Mouse (Mus musculus) splenic B cell, adult 2 months (primary cell): ENCODE measurements around the gene A030003K21Rik.
"Not testable (repeated sequence)": the region's sequence is repeated elsewhere in the genome, so short reads cannot be mapped to it uniquely, and the experiment has no call there.

ENCODE experiments used
- DNase-seq: peaks from one replicate; pipeline ENCODE4 v3.0.0-alpha.2; 2011; ENCODE audit warnings: low read depth, low spot score
- H3K27me3 ChIP-seq: 2 replicates; pipeline ENCODE4 v1.6.1; 2012; ENCODE audit warnings: mild to moderate bottlenecking, low read length, moderate library complexity, mixed read lengths; ENCODE audit not compliant: control insufficient read depth, poor library complexity, insufficient read depth, severe bottlenecking
- H3K36me3 ChIP-seq: 2 replicates; pipeline ENCODE4 v1.6.1; 2012; ENCODE audit warnings: mild to moderate bottlenecking, low read length, moderate library complexity, mixed read lengths; ENCODE audit not compliant: control insufficient read depth, poor library complexity, insufficient read depth, severe bottlenecking

The A030003K21Rik gene

DNA sequence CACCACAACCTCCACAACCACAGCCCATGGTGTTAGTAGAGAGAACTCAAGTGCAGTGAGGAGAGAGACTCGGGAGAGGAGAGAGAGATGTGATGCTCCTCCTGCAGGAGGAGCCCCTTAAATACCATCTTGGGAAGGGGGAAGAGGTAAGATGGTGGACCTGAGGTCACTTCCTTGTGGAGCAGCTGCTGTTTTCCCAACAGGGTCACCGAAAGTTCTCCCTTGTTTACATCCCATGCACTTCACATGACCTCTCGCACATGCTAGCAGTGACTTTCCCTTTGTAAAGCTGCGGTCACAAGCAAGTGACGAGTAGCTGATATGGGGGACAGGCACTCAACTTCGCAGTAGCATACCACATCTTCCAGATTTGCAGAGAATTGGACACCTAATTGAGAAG, at the start of gene A030003K21Rik:
Gene A030003K21Rik, minus strand, starts transcription at position 94 of the 400 bp plus-strand sequence.
- H3K36me3 ChIP-seq, DNase-seq, H3K27me3 ChIP-seq: not testable (repeated sequence)

DNA sequence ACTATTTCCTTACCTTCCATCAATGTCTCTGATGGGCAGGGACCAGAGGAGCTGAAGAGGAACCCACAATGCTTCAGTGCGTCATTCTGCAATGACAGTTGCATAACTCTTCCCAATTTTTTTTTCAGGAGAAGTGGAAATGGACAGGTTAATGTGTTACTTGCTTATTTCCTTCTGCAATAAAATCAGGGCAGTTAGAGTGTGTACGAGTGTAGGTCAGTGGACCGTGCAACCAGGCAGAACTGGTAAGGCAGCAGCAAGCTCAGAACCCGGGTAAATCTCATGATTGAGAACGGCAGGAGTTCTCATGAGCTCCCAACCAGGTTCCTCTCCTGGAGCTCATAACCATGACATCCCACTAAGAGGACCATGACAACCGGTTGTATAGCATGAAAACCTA, 48.9 kb upstream of the A030003K21Rik start:
- Histone ChIP-seq H3K27me3 (no peaks in the 10 kb centered on the region), H3K36me3 (no peaks in the 10 kb centered on the region)
- no peak for DNase-seq

DNA sequence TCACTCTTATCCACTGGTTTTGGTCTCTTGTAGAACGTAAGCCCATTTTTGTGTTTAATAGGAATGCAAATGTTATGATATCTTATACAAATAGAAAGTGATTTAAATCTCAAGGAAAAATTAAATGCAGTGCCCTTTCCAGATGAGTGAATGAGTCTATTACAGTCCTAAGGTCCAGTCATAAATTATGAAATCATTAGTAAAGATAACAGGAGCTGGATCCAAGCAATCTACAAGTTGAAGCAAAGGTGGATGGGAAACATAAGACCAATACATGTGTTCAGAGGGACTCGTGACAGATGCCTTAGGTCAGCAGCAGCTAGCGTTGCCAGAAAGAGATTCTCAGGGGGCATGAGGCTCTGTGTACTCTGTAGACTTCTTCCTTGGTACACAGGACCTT, 48.4 kb upstream of the A030003K21Rik start:
- Histone ChIP-seq H3K36me3 (no peaks in the 10 kb centered on the region), H3K27me3 (no peaks in the 10 kb centered on the region)
- DNase-seq, result no peak

DNA sequence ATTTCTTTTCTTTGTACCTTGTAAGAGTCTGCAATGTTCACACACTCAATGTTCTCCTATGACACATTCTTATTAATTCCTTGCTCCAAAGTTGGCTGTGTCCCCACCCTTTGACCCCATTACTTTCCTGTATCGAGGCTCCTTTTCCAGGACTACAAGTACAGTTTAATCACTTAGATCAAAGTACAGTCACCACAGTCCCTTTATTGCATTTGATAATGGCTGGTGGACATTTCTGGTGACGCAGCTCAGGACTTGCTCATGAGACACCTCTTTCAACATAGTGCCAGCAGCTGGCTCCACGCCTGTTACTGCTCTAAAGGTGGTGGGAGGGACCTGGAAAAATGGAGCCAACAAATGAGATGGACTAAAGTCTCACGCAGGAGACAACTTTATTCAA, 47.9 kb upstream of the A030003K21Rik start:
- DNase-seq, result no peak
- Histone ChIP-seq H3K36me3 (no peaks in the 10 kb centered on the region), H3K27me3 (no peaks in the 10 kb centered on the region)

DNA sequence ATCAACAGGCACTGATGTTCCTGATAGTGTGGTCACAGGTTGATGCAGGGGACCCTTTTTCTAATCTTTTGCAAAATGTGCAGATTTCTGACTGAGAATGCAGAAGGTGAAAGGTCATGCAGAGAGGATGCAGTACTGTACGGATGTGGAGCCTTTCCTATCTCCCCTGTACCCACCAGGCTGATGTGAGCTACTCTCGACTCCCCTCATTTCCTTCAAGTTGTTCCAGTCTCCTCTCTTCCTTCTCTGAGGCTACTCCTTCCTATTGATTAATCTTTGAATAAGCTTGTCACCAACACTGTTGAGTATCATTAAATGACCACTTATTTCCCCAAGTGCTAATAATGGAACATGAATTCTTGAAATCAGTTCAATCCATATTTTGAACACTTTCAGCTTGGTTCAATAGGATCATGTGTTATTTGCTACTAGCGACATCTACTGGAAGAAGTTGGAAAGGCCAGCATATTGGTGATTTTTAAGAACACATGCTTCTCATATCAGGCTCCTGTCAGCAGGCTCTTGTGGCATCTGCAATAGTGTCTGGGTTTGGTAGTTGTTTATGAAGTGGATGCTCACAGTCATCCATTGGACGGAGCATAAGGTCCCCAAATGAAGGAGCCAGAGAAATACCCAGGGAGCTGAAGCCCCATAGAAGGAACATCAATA, 44.5 kb upstream of the A030003K21Rik start:
- H3K36me3 ChIP-seq, result no peaks in the 10 kb centered on the region
- peak; percentile 67 for DNase-seq
- no peaks in the 10 kb centered on the region for H3K27me3 ChIP-seq

DNA sequence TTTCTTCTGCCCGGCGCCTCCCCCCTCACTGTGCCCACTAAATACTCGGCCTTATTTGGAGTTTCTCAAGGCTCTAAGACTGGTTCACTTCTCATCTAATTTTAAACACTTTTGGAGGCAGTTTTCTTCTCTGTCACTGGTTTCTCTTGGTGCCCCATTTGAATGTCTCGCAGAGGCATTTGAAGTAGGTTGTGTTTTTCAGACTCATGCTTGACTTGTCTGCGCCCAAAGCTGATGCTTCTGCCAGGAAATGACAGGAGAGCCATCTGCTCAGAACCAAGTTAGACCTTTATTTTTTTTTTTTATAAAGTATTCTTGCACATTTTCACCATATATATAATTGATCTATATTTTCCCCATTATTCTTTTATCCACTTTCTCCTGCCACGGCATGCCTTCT, 43.5 kb upstream of the A030003K21Rik start:
- H3K36me3 ChIP-seq, result no peaks in the 10 kb centered on the region
- no peaks in the 10 kb centered on the region; the same call in 1 of the 2 replicates for H3K27me3 ChIP-seq
- no peak for DNase-seq

- no peaks in the 10 kb centered on the region; the same call in 1 of the 2 replicates for H3K27me3 ChIP-seq
- H3K36me3 ChIP-seq, result no peaks in the 10 kb centered on the region
- no peak for DNase-seq
Observed at GRCm38 (mm10) chr1:82977840-82978239, 34.7 kb upstream of the A030003K21Rik start.

GRCm38 (mm10) chr1:82975750-82976149, 32.6 kb upstream of the A030003K21Rik start:
- Histone ChIP-seq H3K27me3 (no peaks in the 10 kb centered on the region), H3K36me3 (no peaks in the 10 kb centered on the region)
- no peak for DNase-seq

GRCm38 (mm10) chr1:82974342-82974741, 31.2 kb upstream of the A030003K21Rik start:
- no peaks in the 10 kb centered on the region for H3K36me3 ChIP-seq
- no peaks in the 10 kb centered on the region for H3K27me3 ChIP-seq
- no peak for DNase-seq

DNA sequence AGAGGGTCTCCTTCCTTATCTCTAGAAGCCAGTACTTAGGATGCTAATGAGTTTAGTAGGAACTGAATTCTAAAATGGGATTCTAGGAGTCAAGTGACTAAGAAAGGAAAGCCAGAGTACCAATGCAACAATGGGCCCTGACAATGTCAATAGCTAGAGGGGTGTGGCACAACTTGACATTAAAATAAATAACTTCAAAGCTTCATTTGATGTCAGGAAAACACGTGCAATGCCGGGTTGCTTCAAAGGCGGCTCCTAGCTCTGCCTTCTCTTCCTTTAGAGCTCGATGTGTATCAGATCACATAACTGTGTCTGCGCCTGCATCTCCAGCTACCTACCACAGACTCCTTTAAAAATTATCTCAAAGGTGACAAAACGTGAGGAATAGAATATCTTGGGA, 30.7 kb upstream of the A030003K21Rik start:
- no peaks in the 10 kb centered on the region for H3K36me3 ChIP-seq
- DNase-seq, result no peak
- H3K27me3 ChIP-seq, result no peaks in the 10 kb centered on the region

DNA sequence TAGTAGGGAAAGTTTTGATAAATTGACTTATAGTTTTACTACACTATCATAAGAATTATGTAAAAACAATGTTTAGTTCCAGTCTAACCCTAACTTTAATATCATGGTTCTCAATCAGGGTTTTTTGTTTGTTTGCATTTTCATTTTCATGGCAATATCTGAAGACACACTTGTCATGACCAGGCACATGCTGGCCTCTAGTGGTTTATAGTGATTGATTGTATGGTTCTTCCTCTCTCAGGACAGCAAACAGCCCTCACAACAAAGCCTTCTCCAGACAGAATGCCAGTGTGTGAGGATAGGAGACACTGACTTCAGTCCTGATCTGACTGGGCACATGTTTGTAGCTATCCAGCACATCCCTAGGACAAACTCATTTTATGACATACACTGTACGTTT, 30.1 kb upstream of the A030003K21Rik start:
- Histone ChIP-seq H3K36me3 (no peaks in the 10 kb centered on the region), H3K27me3 (no peaks in the 10 kb centered on the region)
- no peak for DNase-seq

DNA sequence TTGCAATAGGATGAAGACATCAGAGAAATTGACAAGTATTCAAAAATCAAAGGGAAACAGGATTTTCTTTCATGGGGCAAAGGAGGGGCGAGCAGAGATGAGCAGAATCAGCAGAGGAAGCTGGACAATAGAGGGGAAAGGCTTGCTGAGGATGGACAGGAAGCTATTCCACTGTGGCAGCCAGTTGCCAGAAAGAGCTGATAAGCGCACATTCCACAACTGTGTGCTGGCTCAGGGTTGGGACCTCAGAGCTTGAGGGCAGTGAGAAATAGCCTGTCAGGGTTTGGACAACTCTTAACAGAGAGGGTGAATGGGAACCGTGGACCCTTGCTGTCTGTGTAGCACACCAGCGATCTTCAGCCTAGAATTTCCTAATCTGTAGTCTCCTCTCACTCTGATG, 28.9 kb upstream of the A030003K21Rik start:
- Histone ChIP-seq H3K36me3 (no peaks in the 10 kb centered on the region), H3K27me3 (no peaks in the 10 kb centered on the region)
- no peak for DNase-seq

- DNase-seq, result no peak
- Histone ChIP-seq H3K27me3 (no peaks in the 10 kb centered on the region), H3K36me3 (no peaks in the 10 kb centered on the region)
Observed at GRCm38 (mm10) chr1:82966413-82966812, 23.2 kb upstream of the A030003K21Rik start.

DNA sequence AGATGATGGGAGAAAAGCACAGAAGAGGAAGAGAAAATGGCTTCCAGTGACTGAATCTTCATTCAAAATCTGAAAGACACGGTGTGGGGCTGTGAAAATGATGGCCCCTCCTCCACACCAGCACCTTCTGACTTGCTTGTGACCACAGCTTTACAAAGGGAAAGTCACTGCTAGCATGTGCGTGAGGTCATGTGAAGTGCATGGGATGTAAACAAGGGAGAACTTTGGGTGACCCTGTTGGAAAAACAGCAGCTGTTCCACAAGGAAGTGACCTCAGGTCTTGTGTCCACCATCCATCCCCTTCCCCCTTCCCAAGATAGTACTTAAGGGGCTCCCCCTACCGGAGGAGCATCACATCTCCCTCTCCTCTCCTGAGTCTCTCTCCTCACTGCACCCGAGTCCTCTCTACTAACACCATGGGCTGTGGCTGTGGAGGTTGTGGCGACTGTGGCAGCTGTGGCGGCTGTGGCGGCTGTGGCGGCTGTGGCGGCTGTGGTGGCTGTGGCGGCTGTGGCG, 16.7 kb upstream of the A030003K21Rik start, which contains the start of gene Gm47955:
Gene Gm47955, plus strand, starts transcription at position 417 of the 516 bp plus-strand sequence.
- Histone ChIP-seq H3K27me3 (no peaks in the 10 kb centered on the region), H3K36me3 (no peaks in the 10 kb centered on the region)
- DNase-seq, result no peak

DNA sequence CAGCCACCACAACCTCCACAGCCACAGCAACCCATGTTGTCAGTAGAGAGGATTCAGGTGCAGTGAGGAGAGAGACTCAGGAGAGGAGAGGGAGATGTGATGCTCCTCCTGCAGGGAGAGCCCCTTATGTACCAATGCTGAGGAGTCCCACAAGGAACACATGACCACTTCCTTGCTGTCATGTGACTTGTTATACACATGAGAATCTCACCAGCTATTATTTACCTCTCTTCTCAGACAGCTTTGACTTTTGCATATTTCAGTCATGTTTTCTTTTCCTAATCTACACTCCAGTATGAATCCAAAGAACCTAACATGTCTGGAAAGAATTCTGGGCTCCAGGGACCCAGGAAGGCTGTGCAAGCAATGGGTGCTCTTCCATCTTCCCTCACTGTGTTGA, 12.7 kb upstream of the A030003K21Rik start, which contains the start of gene Gm7544:
Gene Gm7544, minus strand, starts transcription at position 101 of the 400 bp plus-strand sequence.
- not testable (repeated sequence) for H3K27me3 ChIP-seq, H3K36me3 ChIP-seq, DNase-seq

DNA sequence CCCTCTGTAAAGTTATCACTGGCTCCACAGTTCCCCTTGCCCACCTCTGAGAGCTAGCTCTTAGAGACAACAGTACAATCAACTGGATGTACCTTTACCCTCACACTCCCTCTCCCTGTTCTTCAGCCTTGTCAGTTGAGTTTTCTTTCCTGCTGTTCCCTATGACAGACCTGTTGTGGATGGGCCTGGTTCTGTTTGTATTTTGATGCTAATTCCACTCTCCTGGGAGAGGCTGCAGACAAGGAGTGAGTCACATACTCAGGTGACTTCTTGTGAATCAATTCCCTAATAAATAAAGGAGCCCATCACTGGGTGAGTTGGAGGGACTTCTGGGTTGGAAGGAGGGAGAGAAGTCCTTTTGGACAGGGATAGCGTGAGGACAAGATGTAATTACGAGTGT, 5.4 kb upstream of the A030003K21Rik start:
- Histone ChIP-seq H3K27me3 (no peaks in the 10 kb centered on the region), H3K36me3 (no peaks in the 10 kb centered on the region)
- no peak for DNase-seq
